11 mouse cellular contexts compared by ENCODE assay signal in the genomic region with DNA sequence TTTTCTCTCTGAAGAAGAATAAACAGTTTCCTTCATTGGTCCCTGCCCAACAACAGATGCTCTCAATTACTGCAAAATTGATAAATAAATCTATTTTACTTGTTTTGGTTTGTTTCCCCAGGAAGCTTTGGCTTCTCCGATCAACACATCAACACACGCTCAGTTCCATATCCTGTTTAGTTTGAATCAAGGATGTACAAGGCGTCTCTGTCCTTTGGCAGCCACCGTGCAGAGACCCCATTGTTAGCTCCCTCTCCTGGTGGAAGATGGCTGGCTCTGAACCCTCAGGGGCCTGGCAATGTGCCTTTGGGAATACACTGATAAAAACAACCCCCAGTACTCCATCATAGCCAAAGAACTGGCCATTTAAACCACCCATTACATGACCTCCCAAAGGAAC. TPM values are rescaled to one million over a fixed set of nuclear protein-coding genes. Genes with fewer than 3 reads are reported as not detected.
A peak's percentile ranks its signal among the peaks of the same experiment; 100 is the strongest.
DNase-seq lines count a peak whose midpoint lies in the region; ATAC-seq lines count a peak whose summit lies in the region.
"Had no signal": no experiment of that assay in that cellular context is flagged by ENCODE, and none has a peak within 500 bp of the region (broad histone marks: within the 10 kb centered on the region; RNA-seq: fewer than 3 reads in every experiment).

No protein-coding gene starts in this region.

- whole genome bisulfite sequencing in embryonic facial prominence, embryonic 14.5 days, result 41% methylated on average over 4 of the region's 4 CpGs

- H3K4me2 ChIP-seq in embryonic facial prominence, embryonic 14.5 days (ENCODE audit: low read depth, low read length), result no peak overlapping the region
- H3K4me2 ChIP-seq: liver, embryonic 15.5 days had no signal

- H3K9me3 ChIP-seq in embryonic facial prominence, embryonic 14.5 days (ENCODE audit: control insufficient read depth, low read length), result no peaks in the 10 kb centered on the region
- H3K9me3 ChIP-seq: liver, embryonic 15.5 days had no signal

- no peaks in the 10 kb centered on the region for H3K27me3 ChIP-seq in embryonic facial prominence, embryonic 14.5 days (replicated peaks; ENCODE audit: control insufficient read depth, insufficient read depth, low read length)
- H3K27me3 ChIP-seq: CH12.LX had no signal

- no peak for ATAC-seq in embryonic facial prominence, embryonic 14.5 days (ENCODE audit: low read depth)

- H3K4me3 ChIP-seq in embryonic facial prominence, embryonic 14.5 days (ENCODE audit: low read depth, low read length), result no peak overlapping the region
- H3K4me3 ChIP-seq: liver, embryonic 15.5 days; myocyte had no signal

- no peak overlapping the region for H3K9ac ChIP-seq in embryonic facial prominence, embryonic 14.5 days (ENCODE audit: low read depth, low read length)
- H3K9ac ChIP-seq: liver, embryonic 15.5 days had no signal

- peak; percentile 70 for DNase-seq in heart, adult 11 months
- no peak for DNase-seq in heart, postnatal 36 days
- peak; percentile 50 for DNase-seq in left cerebral cortex, postnatal 4 days
- DNase-seq in left cerebral cortex, adult 11 months (ENCODE audit: low spot score), result no peak
- peak; percentile 23 for DNase-seq in embryonic facial prominence, embryonic 14.5 days (ENCODE audit: low spot score)
- DNase-seq in lung, postnatal 25 days (ENCODE audit: low spot score), result peak; percentile 50
- DNase-seq in thymus, postnatal 10 days (ENCODE audit: low spot score in 2 of 2), result no peak
- DNase-seq: right cerebral cortex, adult 18-20 months had no signal

- peaks cover 24% of the 10 kb centered on the region for H3K4me1 ChIP-seq in embryonic facial prominence, embryonic 14.5 days (ENCODE audit: control insufficient read depth, insufficient read depth, low read length)
- H3K4me1 ChIP-seq: liver, embryonic 15.5 days had no signal

- H3K36me3 ChIP-seq in embryonic facial prominence, embryonic 14.5 days (ENCODE audit: control insufficient read depth, insufficient read depth, low read length), result no peaks in the 10 kb centered on the region
- H3K36me3 ChIP-seq: liver, embryonic 15.5 days had no signal

- intact Hi-C loops in heart, postnatal 36 days (cut with DNase I), result no loop called here
- intact Hi-C loops in left cerebral cortex, postnatal 4 days (cut with DNase I), result no loop called here

- no peak overlapping the region for H3K27ac ChIP-seq in embryonic facial prominence, embryonic 14.5 days (replicated peaks; ENCODE audit: low read depth, low read length)
- H3K27ac ChIP-seq: liver, embryonic 15.5 days had no signal

RNA-seq across cellular contexts. Expression of gene Mettl24, which starts 42.0 kb away (rescaled TPM):
- 1 to 10 TPM; 1.1 to 1.4 TPM for total RNA-seq in heart, postnatal 36 days (2021)
- total RNA-seq in left cerebral cortex, postnatal 4 days (2021), result 1 to 10 TPM in 1 of 2 experiments, under 1 TPM in 1; 0.50 to 1.3 TPM
- polyA plus RNA-seq in embryonic facial prominence, embryonic 14.5 days (2014; fragmentation: Nextera tagmentation; extraction: Ambion mirVana), result 1.7 TPM in 2 replicates
- total RNA-seq: CH12.LX had no signal

Comparison
In these comparisons a context has a peak if more than half of its experiments do, and no peak if none do; other contexts are left out.
1. DNase-seq: peak in heart, adult 11 months (single experiment), left cerebral cortex, postnatal 4 days (single experiment), embryonic facial prominence, embryonic 14.5 days (single experiment) and lung, postnatal 25 days (single experiment); none in heart, postnatal 36 days (0 of 2), left cerebral cortex, adult 11 months (single experiment) and thymus, postnatal 10 days (0 of 2).